Mouse (Mus musculus): ENCODE data around the gene Orc5.

Gene Orc5

DNA sequence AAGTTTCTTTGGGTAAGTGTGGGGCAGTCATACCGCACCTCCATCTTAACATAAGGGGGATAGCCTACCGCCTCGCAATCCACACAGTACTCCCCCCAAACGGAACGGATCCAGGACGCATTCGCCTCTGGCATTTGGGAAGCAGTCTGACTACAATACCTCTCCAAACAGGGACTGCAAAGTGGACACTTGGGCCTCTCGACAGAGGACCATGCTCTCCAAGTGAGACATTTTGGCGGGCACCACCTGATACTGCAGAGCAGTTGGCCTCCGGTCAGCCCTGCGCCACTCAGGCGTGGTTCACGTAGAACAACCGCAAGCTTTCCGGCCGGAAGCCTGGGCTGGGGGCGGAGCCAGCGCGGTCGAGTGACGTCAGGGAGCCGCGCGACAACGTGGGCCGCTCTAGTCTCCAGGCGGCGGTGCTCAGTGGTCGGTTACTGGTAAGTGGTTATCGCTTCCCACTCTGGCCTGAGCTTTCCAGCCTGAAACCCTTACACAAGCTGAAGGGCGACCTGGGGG, at the start of gene Orc5:
TSS of gene Orc5 (minus strand) at position 397 of the 519 bp plus-strand sequence.
- under 1% methylated on average over 31 of the region's 31 CpGs for WGBS

DNA sequence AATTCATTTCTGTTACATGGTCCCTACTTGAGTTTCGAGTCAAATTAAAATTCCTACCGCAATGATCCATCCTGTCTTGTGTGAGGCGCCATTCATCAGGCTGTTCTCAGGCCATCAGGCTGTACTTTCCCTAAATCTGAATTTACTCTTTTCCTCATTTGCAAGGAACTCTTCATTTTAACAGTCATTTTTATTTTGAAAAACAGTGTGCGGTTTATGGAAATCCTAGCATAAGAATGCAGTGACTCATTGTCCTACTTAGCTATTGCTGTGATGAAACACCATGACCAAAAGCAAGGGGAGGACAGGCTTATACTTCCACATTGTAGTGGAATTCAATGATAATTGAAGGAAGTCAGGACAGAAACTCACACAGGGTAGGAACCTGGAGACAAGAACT, 46.8 kb upstream of the Orc5 start:
- 79% methylated on average over 4 of the region's 4 CpGs for WGBS

DNA sequence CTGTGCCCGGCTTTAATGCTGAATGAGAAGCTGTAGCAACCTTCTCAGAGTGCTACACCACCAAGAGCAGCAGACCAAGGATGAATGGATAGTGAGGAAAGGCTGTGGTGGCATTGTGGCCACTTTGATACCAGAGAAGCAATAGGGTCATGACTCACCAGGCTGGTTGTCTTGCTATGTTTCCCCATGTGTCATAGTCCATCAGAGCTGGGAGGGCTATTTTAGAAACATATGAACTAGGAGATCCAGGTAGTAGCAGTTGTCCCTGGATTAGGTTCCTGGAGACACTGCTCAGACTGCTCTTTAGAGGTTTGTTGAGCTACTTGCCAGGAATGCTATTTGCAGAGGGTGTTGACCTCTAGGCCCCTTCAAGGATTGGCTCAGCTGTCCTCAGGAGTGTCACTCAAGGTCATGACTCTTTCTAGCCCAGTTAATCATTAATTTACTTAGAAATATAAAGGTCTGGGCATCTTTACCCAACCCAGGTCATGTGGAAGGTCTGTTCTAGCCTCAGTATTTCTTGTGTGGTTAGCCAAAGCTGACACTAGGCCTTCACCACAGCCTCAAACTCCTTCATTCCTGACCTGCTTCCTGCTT, 39.2 kb upstream of the Orc5 start:
- 84% methylated on average over 1 of the region's 1 CpGs for WGBS

DNA sequence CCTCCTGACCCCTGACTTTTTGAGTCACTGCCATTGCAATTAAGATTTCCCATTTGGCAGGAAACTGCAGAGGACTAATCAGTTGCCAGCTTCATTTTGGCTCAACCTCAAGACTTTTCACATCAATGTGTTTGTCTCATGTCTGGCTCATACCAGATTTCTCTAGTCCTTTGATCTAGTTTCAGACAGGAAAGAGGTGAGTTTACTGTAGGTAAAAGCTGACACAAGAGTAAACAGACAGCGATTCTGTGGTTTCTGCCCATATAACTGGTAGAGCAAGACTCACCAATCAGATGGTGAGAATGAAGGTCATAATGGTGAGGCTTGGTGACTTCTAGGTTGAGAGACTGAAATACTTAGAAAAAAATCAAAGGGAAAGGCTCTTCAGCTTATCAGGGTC, 37.3 kb upstream of the Orc5 start:
- 57% methylated on average over 1 of the region's 1 CpGs for WGBS

DNA sequence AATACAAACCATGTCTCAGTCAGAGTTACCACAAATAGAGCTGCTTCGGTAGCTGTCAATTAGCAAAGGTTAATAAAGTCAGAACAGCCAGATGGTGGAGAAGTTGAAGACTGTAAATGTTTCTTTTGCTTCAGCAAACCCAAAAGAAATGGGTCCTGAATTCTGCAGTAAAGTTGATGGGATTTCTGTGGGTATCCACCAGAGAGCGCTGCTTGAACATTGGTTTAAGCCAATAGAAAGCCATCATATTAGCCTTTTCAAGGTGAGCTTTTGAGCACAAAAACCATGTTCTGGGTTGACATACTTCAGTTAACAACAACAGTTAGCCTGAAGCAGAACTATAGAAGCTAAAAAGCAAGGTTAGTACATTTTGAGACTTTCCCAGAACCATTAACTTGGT, 34.3 kb upstream of the Orc5 start:
- WGBS, result 68% methylated on average over 2 of the region's 2 CpGs

DNA sequence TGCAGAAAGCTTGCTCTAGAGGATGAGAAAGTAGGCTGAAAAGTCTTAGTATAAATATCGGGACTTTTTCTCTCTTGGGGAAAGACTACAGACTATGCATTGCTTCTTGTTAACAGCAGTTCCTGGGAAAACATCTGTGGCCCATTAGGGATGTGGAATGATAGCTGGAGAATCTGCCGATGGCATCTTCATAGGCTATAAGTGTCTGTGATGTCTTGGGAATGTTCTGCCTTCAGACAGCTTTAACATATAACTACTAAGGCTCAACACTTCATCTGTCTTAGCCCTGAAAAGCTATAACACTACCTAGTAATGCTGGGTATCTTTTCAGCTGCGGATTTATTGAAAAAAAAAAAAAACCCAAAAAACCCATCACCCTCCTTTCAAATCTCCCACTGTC, 27.8 kb upstream of the Orc5 start:
- 85% methylated on average over 3 of the region's 3 CpGs for WGBS

DNA sequence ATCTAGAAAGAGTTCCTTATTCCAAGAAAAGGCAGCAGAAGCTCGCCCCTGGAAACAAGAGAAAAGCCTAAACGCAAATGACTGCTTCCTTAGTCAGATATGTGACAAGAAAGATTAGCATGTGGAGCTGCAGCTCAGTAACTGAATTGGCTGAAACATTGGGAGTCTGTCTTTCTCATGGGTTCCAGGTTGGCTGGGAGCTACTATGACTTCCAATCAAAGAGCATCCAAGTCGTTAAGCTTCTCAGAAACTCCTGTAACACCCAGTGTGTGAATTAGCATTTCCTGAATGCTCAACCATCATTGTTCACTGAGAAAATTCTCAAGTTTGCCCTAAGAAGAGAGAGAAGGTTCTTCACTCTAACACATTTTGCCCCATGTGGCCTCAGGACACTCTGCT, 24.5 kb upstream of the Orc5 start:
- 17% methylated on average over 3 of the region's 3 CpGs for WGBS

DNA sequence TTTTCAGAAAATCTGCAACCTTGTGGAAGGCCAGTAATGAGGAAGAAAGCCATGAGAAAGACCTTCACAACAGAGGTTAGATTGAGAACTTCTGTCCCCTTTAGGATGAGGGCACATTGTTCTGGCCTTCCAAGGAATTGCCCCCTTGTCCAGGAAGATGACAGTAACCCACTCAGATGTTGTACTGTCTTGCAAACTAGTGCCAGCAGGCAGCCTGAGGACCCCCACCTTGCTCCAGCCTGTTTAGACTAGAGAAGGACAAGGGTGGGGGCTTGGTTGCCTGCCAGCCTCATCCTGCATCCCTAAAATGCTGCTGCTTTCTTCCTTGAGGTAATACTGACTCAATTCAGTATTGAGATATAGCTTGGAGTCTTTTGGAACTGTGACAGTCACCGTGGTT, 23.9 kb upstream of the Orc5 start:
- 23% methylated on average over 1 of the region's 1 CpGs for WGBS

DNA sequence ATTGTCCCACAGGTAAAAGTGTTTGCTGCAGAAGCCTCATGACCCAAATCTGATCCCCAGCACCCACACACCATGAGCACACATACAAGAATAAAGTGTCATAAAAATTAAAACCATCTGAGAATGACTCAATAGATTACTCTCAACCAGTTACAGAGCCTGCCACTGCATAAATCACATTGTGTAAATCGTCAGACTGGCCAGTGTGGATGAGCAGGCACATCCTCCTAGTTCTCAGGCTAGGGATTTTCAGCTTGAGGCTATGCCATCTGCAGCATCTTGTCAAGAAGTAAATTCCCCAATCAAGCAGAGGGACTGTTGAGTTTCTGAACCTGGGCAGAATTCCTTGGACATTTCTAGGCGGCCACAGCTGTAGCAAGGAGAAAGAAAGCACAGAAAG, 23.5 kb upstream of the Orc5 start:
- 50% methylated on average over 2 of the region's 2 CpGs for WGBS

DNA sequence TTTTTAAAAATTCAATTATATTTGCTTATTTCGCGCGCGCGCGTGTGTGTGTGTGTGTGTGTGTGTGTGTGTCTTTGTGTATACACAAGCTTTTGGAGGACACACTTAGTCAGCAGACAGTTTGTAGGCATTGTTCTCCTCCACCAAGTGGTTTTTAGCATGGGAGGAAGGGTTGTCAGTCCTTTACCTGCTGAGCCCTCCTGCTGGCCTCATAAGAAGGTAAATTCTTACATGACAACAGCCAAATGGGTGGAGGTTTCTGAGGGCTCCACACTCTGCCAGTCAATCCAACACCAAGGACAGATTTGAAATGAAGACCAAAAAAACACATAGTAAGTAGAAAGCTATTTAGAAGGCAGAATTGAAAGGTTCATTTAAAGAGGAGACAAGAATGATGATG, 22.7 kb upstream of the Orc5 start:
- 96% methylated on average over 6 of the region's 6 CpGs for WGBS

DNA sequence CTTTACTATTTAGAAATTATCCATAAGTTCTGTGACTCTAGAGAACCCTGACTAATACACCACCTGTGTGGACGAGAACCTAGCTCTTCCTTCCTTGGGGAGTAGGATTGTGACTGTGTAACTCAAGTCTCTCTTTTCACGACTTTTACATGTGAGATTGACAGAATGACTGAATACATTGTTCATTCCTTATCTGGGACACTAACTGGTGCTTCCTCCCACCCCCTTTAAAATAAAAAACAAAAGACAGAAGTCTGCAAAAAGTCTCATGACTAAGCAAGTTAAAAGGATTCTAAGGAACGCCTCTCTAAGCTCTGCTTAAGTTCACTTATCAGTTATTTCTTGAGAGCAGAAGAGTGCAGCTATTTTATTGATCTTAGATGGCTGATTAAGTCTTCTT, 22.2 kb upstream of the Orc5 start:
- 84% methylated on average over 3 of the region's 3 CpGs for WGBS

DNA sequence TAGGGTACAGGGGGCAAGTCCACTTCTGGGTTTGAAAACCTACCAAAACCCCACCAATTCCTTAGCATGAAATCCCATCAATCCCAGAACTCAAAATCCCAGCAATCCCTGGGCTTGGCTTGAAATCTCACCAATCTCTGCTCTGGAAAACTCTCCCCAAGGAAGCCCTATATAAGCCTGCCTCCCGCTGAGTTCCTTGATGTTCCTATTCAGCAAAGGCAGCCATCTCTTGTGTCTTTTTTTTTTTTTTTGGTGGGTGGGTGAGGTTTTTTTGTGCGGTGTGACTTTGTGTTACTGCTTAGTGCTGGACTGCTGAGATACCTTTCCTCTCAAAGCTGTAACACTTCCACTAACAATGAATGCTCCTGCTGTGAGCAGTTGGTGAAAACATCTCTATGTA, 15.5 kb upstream of the Orc5 start:
- WGBS, result 92% methylated on average over 2 of the region's 2 CpGs

DNA sequence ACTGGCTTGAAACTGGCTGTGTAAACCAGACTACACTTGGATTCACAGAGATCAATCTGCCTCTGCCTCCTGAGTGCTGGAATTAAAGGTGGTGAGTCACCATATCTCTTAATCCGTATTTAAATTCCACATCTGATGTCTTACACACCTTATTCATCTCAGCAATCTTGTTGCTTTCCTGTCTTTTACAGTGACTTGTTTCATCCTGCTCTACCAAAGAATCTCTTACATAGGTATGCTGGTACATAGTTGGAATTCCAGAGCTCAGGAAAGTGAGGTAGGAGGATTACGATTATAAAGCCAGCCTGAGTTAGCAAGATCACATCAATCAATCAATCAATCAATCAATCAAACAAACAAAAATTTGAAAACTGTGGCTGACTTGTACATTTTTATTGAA, 9.6 kb upstream of the Orc5 start:
- 89% methylated on average over 2 of the region's 2 CpGs for WGBS

DNA sequence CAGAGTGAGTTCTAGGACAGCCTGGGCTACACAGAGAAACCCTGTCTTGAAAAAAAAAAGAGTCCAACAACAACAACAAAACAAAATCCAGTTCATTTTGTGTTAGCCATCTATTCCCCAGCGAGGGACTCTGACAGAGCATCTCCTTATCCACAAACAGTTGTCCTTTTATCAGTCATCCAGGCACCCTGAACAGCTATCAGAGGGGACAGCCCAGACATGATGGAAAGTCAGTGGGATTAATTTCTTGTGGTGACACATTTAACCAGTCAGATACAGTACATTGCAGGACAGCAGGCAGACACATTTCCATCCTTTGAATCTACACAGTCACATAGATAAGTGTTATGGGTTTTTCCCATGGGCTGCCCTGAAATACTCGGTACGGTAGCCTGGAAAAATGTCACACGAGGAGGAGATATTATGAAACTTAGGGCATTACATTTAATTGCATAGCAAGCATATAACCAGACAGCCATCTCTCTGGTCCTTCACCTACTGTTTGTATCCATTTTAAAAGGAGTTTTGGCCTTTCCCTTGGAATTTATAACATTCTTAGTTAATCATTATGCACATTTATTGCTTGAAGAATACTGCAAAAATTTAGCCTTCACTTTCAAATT, 7.4 kb upstream of the Orc5 start:
- 91% methylated on average over 4 of the region's 4 CpGs for WGBS

DNA sequence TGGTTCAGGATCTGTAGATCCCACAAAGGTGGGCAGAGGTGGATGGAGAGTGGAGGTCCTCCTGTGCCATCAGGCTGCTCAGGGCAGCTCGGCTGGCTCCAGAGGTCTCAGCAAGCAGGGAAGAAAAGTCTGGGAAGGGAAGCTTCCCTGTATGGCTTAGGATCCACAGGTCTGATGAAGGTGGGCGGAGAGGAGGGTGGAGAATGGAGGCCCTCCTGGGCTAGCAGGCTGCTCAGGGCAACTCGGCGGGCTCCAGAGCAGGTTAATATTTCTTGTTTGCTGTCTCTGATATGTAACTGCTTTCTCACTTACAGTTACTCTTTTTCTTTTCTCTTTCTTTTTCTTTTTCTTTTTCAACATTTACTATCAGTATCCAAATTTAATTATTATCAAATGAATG, 6.5 kb upstream of the Orc5 start:
- 89% methylated on average over 4 of the region's 4 CpGs for WGBS

DNA sequence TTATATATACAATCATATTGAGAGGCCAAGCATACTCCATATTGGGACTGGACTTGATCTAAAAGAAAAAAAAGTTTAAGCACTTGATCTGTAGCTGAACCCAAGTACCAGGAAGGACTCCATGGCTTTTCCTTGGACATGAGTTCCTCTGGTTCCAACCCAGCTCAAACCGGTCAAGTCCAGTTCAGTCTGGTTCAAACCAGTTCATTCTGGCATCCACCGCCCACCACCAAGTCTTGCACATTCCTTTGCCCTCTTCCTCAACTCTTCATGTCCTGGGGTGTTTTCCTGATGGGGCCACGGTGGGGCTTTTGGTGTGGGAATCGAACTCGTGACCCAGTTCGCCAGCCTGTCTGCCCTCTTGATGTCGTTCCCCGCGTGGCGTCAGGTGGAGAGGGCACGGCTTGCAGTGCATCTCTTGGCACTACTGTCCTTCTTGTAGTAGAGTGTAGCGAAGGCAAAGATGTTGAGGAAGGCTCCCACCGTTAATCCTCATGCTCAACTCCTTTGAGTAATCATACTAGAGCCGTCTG, 2.1 kb upstream of the Orc5 start:
- WGBS, result 97% methylated on average over 14 of the region's 14 CpGs

DNA sequence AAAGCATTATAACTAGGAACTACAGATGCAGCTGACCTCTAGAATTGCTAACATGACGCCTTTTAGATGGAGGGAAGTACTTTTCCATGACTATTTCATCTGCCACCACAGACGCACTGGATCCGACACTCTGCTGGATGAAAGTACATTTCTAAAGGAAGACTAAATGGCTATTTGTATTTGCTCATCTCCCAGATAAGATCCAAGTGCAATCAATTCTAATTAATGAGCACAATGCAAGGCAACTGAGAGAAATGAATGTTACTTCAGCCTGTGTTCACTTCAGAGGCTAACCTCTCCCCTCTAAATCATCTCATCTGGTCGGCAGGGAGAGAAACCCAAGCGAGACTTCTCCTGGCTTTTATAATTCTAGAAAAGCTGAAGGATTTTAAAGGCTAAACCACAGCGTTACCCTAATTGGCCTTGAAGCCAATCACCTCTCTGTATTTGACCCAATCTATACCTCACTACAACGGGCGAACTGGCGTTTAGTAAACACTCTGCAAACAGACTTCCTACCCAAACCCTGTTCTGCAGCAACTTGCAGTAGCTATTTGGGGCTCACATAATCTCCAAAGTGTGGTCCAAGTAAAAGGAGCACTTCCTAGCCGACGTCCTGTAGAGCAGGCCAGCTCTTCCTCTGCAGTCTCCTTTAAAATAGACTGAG, 730 bp downstream of the Orc5 start:
- WGBS, result 3% methylated on average over 11 of the region's 11 CpGs

DNA sequence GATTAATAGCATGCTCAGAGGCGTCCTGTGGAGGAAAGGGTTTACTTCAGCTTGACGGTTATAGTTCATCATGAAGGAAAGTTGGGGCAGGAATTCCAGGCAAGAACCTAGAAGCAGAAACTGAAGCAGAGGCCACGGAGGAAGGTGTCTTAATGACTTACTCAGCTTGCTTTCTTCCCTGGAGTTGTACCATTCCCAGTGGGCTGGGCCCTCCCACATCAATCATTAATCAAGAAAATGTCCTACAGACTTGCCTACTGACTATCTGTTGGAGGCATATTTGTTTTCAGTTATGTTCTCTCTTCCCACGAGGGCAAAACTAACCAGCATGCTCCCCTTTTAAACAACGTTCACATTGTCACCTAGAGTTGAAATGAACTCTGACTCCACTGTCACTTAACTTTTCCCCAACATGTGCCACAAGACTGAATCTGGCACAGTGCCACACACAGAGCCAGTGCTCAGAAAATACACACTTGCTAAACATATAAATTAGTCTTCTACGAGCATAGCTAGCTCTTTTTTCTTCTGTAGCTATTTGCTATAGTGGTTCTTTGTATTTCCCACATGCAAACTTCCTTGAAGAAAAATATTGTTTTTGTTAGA, 1.6 kb downstream of the Orc5 start:
- WGBS, result 72% methylated on average over 6 of the region's 6 CpGs

DNA sequence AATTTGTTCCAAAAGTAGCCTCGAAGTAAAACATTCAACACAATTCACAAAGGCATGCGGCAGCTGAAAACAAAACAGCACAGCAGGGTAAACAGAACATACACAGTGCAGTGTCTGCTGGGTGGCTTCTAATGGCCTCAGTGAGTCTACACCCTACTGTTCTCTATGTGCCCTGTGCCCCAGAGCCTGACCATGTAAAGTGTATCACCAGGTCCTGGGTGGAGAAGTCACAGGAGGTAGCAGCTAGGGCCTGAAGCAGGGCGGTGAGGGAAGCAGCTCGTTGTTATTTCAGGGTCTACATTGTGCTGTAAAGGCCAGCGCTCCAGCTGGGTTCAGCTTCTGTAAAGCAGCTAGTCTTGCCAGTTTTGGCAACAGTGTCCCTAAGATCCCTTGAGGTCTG, 3.7 kb downstream of the Orc5 start:
- 88% methylated on average over 5 of the region's 5 CpGs for WGBS

DNA sequence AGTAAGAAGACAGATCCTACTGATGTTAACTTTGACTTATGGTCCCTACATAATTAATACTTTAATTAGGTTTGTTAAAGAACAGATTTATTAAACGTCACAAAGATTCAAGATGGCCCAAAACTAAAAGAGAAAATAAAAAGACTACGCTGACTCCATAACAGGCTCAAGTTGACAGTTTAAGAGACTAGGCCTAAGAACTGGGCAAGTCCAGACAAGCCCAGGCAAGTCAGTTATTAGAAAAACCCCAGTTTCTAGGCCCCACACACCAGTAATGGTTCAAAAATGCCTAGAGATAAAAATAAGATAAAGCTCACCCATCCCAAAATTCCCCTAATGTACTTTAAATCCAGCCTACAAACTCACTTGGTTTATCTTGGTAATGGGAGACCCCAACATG, 7.6 kb downstream of the Orc5 start:
- 96% methylated on average over 2 of the region's 2 CpGs for WGBS

DNA sequence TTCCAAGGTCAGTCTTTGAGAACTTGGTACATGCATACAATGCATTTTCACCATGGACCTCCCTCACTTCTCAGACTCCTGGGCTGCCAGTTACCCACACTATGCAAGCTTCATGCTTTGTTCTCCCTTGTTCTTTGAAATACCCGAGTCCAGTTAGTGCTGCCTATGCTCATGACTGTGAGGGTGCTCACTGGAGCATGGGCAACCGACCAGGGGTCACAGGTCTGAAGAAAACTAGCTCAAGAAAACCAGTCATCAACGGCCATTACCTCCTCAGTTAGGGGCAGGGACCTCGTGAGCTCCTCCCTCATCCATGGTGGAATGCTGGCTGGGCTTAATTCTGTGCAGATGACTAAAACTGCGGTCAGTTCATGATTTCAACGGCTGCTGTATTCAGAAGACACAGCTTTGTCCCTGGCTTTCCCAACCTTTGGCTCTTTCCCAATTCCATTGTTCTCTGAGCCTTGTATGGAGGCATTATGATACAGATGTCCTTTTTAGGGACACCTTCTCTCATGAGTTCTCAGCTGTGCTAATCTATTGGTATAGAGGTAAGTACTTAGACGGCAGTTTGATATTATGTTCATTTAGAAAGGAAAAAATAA, 11.1 kb downstream of the Orc5 start:
- WGBS, result 72% methylated on average over 7 of the region's 7 CpGs

DNA sequence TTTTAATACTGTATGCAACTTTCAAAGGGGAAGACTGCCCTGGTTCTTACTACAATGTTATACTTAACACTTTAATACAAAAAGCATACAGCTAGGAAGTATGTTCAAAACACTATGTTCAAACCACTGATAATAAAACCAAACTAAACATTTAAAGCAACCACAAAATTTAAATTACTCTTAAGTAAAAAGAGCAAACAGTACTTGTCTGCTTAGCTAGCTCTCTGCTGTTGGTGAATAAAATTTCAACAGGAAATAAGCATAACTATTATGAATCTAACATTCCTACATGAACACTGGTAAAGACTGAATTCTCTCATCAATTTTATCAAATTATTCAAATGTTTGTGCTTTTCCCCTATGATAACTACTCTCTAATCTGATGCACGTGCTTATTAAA, 13.5 kb downstream of the Orc5 start:
- WGBS, result 96% methylated on average over 1 of the region's 1 CpGs

All from cerebral cortex, adult 2 months (tissue).